Mouse (Mus musculus): ENCODE results near the gene Usp3. TPM values are rescaled to one million over a fixed set of nuclear protein-coding genes. Genes with fewer than 3 reads are reported as not detected.
A peak's percentile ranks its signal among the peaks of the same experiment; 100 is the strongest.

The Usp3 gene
- polyA plus RNA-seq, 1 experiment, result 20.4 TPM

GRCm38 (mm10) chr9:66511580-66512350 is 81.2 kb downstream of the Usp3 start:
- TF ChIP-seq TCF12 (IDR thresholded peaks at IDR 0.05; ENCODE audit: insufficient read depth, poor library complexity, severe bottlenecking), result no peak
- TF ChIP-seq MYOD1 (IDR thresholded peaks at IDR 0.05; ENCODE audit: control insufficient read depth in 1 of 3, insufficient read length in 2 of 3, low read depth in 2 of 3), result peak in 2 of 3 experiments; percentile 49 to 67
- TF ChIP-seq MYOG (IDR thresholded peaks at IDR 0.05; ENCODE audit: control insufficient read depth in 1 of 3, insufficient read depth in 1 of 3, insufficient read length in 2 of 3, low read depth in 2 of 3), result peak; percentile 1 to 64 (median 59)
- no peak for TF ChIP-seq SRF (IDR thresholded peaks at IDR 0.05; ENCODE audit: control insufficient read depth, insufficient read length, low read depth)
- TF ChIP-seq CEBPB (IDR thresholded peaks at IDR 0.05; ENCODE audit: insufficient read depth, poor library complexity, severe bottlenecking), result no peak
- peak; percentile 96 for TF ChIP-seq POLR2AphosphoS2 (IDR thresholded peaks at IDR 0.05; ENCODE audit: insufficient read length, low read depth)
- no peak for TF ChIP-seq MAX (IDR thresholded peaks at IDR 0.05; ENCODE audit: low read depth)
- no peak for TF ChIP-seq USF1 (IDR thresholded peaks at IDR 0.05; ENCODE audit: low read depth)
- no peak for TF ChIP-seq REST (IDR thresholded peaks at IDR 0.05; ENCODE audit: insufficient read depth, insufficient read length)
- TF ChIP-seq E2F4 (IDR thresholded peaks at IDR 0.05; ENCODE audit: insufficient read depth), result no peak
- TF ChIP-seq TCF3 (IDR thresholded peaks at IDR 0.05; ENCODE audit: insufficient read length, low read depth), result peak; percentile 13
- TF ChIP-seq POLR2A (IDR thresholded peaks at IDR 0.05; ENCODE audit: insufficient read length, low read depth), result peak; percentile 91

GRCm38 (mm10) chr9:66510944-66511343 is 82.0 kb downstream of the Usp3 start:
- Histone ChIP-seq H3ac (ENCODE audit: control insufficient read depth, insufficient read length) (peak overlapping the region; percentile 11), H3K79me2 (ENCODE audit: control insufficient read depth, insufficient read depth) (no peaks in the 10 kb centered on the region), H3K36me3 (ENCODE audit: control insufficient read depth, insufficient read depth) (peaks cover 8% of the 10 kb centered on the region), H3K4me3 (peak overlapping the region; percentile 38), H3K27me3 (ENCODE audit: control insufficient read depth, insufficient read depth, insufficient read length) (no peaks in the 10 kb centered on the region), H3K4me2 (ENCODE audit: low read depth) (peak overlapping the region; percentile 98)
- no peak for TF ChIP-seq TCF12 (IDR thresholded peaks at IDR 0.05; ENCODE audit: insufficient read depth, poor library complexity, severe bottlenecking)
- TF ChIP-seq CEBPB (IDR thresholded peaks at IDR 0.05; ENCODE audit: insufficient read depth, poor library complexity, severe bottlenecking), result no peak
- TF ChIP-seq MAX (IDR thresholded peaks at IDR 0.05; ENCODE audit: low read depth), result no peak
- TF ChIP-seq REST (IDR thresholded peaks at IDR 0.05; ENCODE audit: insufficient read depth, insufficient read length), result no peak
- no peak for TF ChIP-seq MYOD1 (IDR thresholded peaks at IDR 0.05; ENCODE audit: control insufficient read depth in 1 of 3, insufficient read length in 2 of 3, low read depth in 2 of 3)
- no peak for TF ChIP-seq TCF3 (IDR thresholded peaks at IDR 0.05; ENCODE audit: insufficient read length, low read depth)
- no peak for TF ChIP-seq USF1 (IDR thresholded peaks at IDR 0.05; ENCODE audit: low read depth)
- TF ChIP-seq POLR2A (IDR thresholded peaks at IDR 0.05; ENCODE audit: insufficient read length, low read depth), result no peak
- no peak for TF ChIP-seq E2F4 (IDR thresholded peaks at IDR 0.05; ENCODE audit: insufficient read depth)

More at GRCm38 (mm10) chr9:66511580-66512350, 81.2 kb downstream of the Usp3 start:
- Histone ChIP-seq H3K79me2 (ENCODE audit: control insufficient read depth, insufficient read depth) (no peaks in the 10 kb centered on the region), H3K4me3 (peak overlapping the region; percentile 38), H3K4me2 (ENCODE audit: low read depth) (peak overlapping the region; percentile 98), H3K36me3 (ENCODE audit: control insufficient read depth, insufficient read depth) (peaks cover 7% of the 10 kb centered on the region), H3ac (ENCODE audit: control insufficient read depth, insufficient read length) (peak overlapping the region; percentile 11), H3K27me3 (ENCODE audit: control insufficient read depth, insufficient read depth, insufficient read length) (no peaks in the 10 kb centered on the region)

GRCm38 (mm10) chr9:66510351-66510841 is 82.5 kb downstream of the Usp3 start:
- no peaks in the 10 kb centered on the region for H3K79me2 ChIP-seq (ENCODE audit: control insufficient read depth, insufficient read depth)
- peaks cover 8% of the 10 kb centered on the region for H3K36me3 ChIP-seq (ENCODE audit: control insufficient read depth, insufficient read depth)
- H3ac ChIP-seq (ENCODE audit: control insufficient read depth, insufficient read length), result no peak overlapping the region
- TF ChIP-seq MYOG (IDR thresholded peaks at IDR 0.05; ENCODE audit: control insufficient read depth in 1 of 3, insufficient read depth in 1 of 3, insufficient read length in 2 of 3, low read depth in 2 of 3) (no peak), REST (IDR thresholded peaks at IDR 0.05; ENCODE audit: insufficient read depth, insufficient read length) (no peak), POLR2AphosphoS2 (IDR thresholded peaks at IDR 0.05; ENCODE audit: insufficient read length, low read depth) (no peak), TCF3 (IDR thresholded peaks at IDR 0.05; ENCODE audit: insufficient read length, low read depth) (no peak), SRF (IDR thresholded peaks at IDR 0.05; ENCODE audit: control insufficient read depth, insufficient read length, low read depth) (no peak)
- peak overlapping the region; percentile 38 for H3K4me3 ChIP-seq
- H3K4me2 ChIP-seq (ENCODE audit: low read depth), result peak overlapping the region; percentile 98
- no peaks in the 10 kb centered on the region for H3K27me3 ChIP-seq (ENCODE audit: control insufficient read depth, insufficient read depth, insufficient read length)

DNA sequence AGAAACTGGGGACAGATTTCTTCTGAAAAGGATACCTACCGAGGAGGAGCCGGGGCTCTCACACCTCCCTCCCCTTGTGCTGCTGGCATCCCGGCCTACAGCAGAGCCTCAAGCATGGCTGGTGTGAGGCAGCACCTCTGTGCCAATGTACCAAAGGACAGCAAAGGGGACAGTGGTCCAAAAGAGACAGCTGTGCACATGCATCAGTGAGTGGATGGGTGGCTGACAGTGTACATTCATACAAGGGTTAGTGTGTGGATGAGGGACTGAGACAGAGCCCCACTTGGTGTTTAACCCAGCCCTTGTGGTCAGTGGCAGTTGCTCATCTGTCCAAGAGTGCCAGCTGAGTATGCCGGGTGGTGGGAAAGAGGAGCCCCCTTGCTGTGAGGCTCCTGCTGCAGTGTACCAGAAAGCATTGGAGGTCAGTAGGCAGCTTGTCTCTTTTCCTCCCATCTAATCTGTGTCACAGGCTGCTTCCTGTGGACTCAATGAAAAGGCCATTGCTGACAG is 84.0 kb downstream of the Usp3 start:
- Histone ChIP-seq H3K4me2 (ENCODE audit: low read depth) (no peak overlapping the region), H3K79me2 (ENCODE audit: control insufficient read depth, insufficient read depth) (no peaks in the 10 kb centered on the region), H3K4me3 (no peak overlapping the region), H3K36me3 (ENCODE audit: control insufficient read depth, insufficient read depth) (peaks cover 13% of the 10 kb centered on the region), H3K27me3 (ENCODE audit: control insufficient read depth, insufficient read depth, insufficient read length) (no peaks in the 10 kb centered on the region), H3ac (ENCODE audit: control insufficient read depth, insufficient read length) (no peak overlapping the region)
- TF ChIP-seq MYOG (IDR thresholded peaks at IDR 0.05; ENCODE audit: control insufficient read depth in 1 of 3, insufficient read depth in 1 of 3, insufficient read length in 2 of 3, low read depth in 2 of 3) (peak; percentile 40 to 97 (median 84)), TCF12 (IDR thresholded peaks at IDR 0.05; ENCODE audit: insufficient read depth, poor library complexity, severe bottlenecking) (peak; percentile 74), E2F4 (IDR thresholded peaks at IDR 0.05; ENCODE audit: insufficient read depth) (no peak), REST (IDR thresholded peaks at IDR 0.05; ENCODE audit: insufficient read depth, insufficient read length) (no peak), TCF3 (IDR thresholded peaks at IDR 0.05; ENCODE audit: insufficient read length, low read depth) (peak; percentile 67), POLR2AphosphoS2 (IDR thresholded peaks at IDR 0.05; ENCODE audit: insufficient read length, low read depth) (peak; percentile 33), POLR2A (IDR thresholded peaks at IDR 0.05; ENCODE audit: insufficient read length, low read depth) (no peak), MYOD1 (IDR thresholded peaks at IDR 0.05; ENCODE audit: control insufficient read depth in 1 of 3, insufficient read length in 2 of 3, low read depth in 2 of 3) (peak in 2 of 3 experiments; percentile 92 to 94)

Data from myocyte (in vitro differentiated cells).